ENCODE assay signal across 27 mouse cellular contexts in the genomic region with DNA sequence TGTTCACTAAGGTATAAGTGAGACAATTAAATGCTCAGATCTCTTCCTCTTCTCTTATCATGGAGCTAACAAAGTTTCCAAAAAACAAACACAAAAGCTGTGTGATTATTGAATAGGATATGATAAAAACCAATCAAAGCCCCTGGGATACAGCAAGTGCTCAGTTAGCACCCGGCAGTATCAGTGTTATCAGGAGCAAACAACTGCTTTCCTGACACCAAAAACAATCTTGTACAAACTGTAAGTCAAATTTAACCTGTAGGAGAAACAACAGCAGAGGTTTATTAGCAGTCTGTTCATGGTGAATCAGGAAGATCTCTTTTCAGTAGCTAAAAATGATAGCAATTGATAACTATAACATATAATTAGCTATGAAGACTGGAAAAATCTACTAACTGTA.
"Had no signal": no experiment of that assay in that cellular context is flagged by ENCODE, and none has a peak within 500 bp of the region (broad histone marks: within the 10 kb centered on the region; RNA-seq: fewer than 3 reads in every experiment).

No protein-coding gene starts in this region.

- H3K4me2 ChIP-seq: heart, embryonic 12.5 days; hindbrain, embryonic 12.5 days; hindbrain, embryonic 14.5 days; intestine, embryonic 15.5 days; kidney, embryonic 15.5 days; limb, embryonic 13.5 days; limb, embryonic 15.5 days; liver, embryonic 13.5 days had no signal

- H3K27ac ChIP-seq: gastrocnemius, adult 2 months; heart, embryonic 10.5 days; hindbrain, embryonic 10.5 days; hindbrain, embryonic 12.5 days; hindbrain, embryonic 14.5 days; intestine, embryonic 15.5 days; kidney, embryonic 15.5 days; kidney, postnatal 0 days; left cerebral cortex, adult 2 months; limb, embryonic 13.5 days; limb, embryonic 15.5 days; liver, embryonic 13.5 days had no signal

- DNase-seq: gastrocnemius, adult 2 months; gastrocnemius, postnatal 10 days; gastrocnemius, postnatal 25 days; heart, adult 18-20 months; heart, postnatal 10 days; heart, postnatal 4 days; kidney, adult 18-20 months; kidney, adult 8-10 months; kidney, postnatal 14 days; kidney, postnatal 36 days; layer of hippocampus, adult 9-11 months; left cerebral cortex, postnatal 4 days; liver, embryonic 13.5 days had no signal

- H3K4me3 ChIP-seq: gastrocnemius, adult 2 months; heart, embryonic 10.5 days; heart, embryonic 12.5 days; hindbrain, embryonic 10.5 days; hindbrain, embryonic 12.5 days; intestine, embryonic 15.5 days; kidney, embryonic 15.5 days; left cerebral cortex, adult 2 months; limb, embryonic 13.5 days; limb, embryonic 15.5 days had no signal

- H3K9me3 ChIP-seq: heart, embryonic 10.5 days; heart, embryonic 12.5 days; hindbrain, embryonic 12.5 days; intestine, embryonic 15.5 days; kidney, embryonic 15.5 days; limb, embryonic 13.5 days; limb, embryonic 15.5 days; liver, embryonic 13.5 days had no signal

- H3K9ac ChIP-seq: heart, embryonic 12.5 days; hindbrain, embryonic 12.5 days; hindbrain, embryonic 14.5 days; intestine, embryonic 15.5 days; kidney, embryonic 15.5 days; limb, embryonic 13.5 days; limb, embryonic 15.5 days had no signal

- H3K4me1 ChIP-seq: heart, embryonic 10.5 days had no signal

- H3K27me3 ChIP-seq: heart, embryonic 12.5 days; intestine, embryonic 15.5 days; kidney, embryonic 15.5 days; limb, embryonic 13.5 days; limb, embryonic 15.5 days; liver, embryonic 13.5 days had no signal

- ATAC-seq: hindbrain, embryonic 16.5 days; inflammation-experienced regulatory T-cells, adult 6 months; intestine, embryonic 15.5 days; intestine, postnatal 0 days had no signal
